Mouse (Mus musculus) hindbrain, embryonic 11.5 days (tissue): ENCODE results near the gene Tex22. TPM values are rescaled to one million over a fixed set of nuclear protein-coding genes. Genes with fewer than 3 reads are reported as not detected.

Source experiments
- ATAC-seq: fragments of 200-750 bp; cut with Nextera tagmentation; 2 replicates; pipeline ENCODE4 v1.8.0; 2017; ENCODE audit warnings: mild to moderate bottlenecking, moderate TSS enrichment, moderate library complexity; ENCODE audit not compliant: low FRiP score
- DNase-seq: peaks from one replicate; pipeline ENCODE4 v3.0.0-alpha.2; 2015; ENCODE audit warnings: low spot score
- H3K27ac ChIP-seq: fragments of 300-500 bp; sonication (generic); 2 replicates; pipeline ENCODE4 v1.5.1; 2014; ENCODE audit warnings: mild to moderate bottlenecking, low read depth, low read length
- H3K27me3 ChIP-seq: fragments of 300-500 bp; sonication (generic); 2 replicates; pipeline ENCODE4 v1.6.1; 2014; ENCODE audit warnings: mild to moderate bottlenecking, low read length, moderate library complexity, mixed read lengths; ENCODE audit not compliant: control insufficient read depth, insufficient read depth
- H3K36me3 ChIP-seq: fragments of 300-500 bp; sonication (generic); 2 replicates; pipeline ENCODE4 v1.6.1; 2014; ENCODE audit warnings: mild to moderate bottlenecking, low read length, moderate library complexity, mixed read lengths; ENCODE audit not compliant: control insufficient read depth, insufficient read depth
- H3K4me1 ChIP-seq: fragments of 300-500 bp; sonication (generic); replicated peaks from 2 replicates; pipeline ENCODE4 v1.6.1; 2014; ENCODE audit warnings: low read length, mixed read lengths; ENCODE audit not compliant: control insufficient read depth, insufficient read depth
- H3K4me2 ChIP-seq: fragments of 300-500 bp; sonication (generic); replicated peaks from 2 replicates; pipeline ENCODE4 v1.6.1; 2014; ENCODE audit warnings: mild to moderate bottlenecking, low read depth, low read length
- H3K4me3 ChIP-seq: fragments of 300-500 bp; sonication (generic); 2 replicates; pipeline ENCODE4 v1.5.1; 2014; ENCODE audit warnings: low read depth, low read length
- H3K9ac ChIP-seq: fragments of 300-500 bp; sonication (generic); 2 replicates; pipeline ENCODE4 v1.6.1; 2014; ENCODE audit warnings: low read depth, low read length
- H3K9me3 ChIP-seq: fragments of 300-500 bp; sonication (generic); 2 replicates; pipeline ENCODE4 v1.6.1; 2016; ENCODE audit warnings: low read length; ENCODE audit not compliant: control insufficient read depth
- WGBS: fragments of 180-500 bp; shearing (Covaris S2); extraction: QIAGEN DNeasy Blood & Tissue Kit; methylation state at CpG from one replicate; pipeline ENCODE4 v1.1.7; 2014; 5-methylcytosine and 5-hydroxymethylcytosine counted together
- polyA plus RNA-seq: library from polyadenylated mRNA; unstranded; fragments of >200 nt; fragmentation: Nextera tagmentation; extraction: Ambion mirVana; gene quantifications from 2 replicates; pipeline ENCODE4 v1.2.1, GENCODE M21; 2014

Gene Tex22
- polyA plus RNA-seq, 1 experiment from 2014 or later, result 0.26 TPM

DNA sequence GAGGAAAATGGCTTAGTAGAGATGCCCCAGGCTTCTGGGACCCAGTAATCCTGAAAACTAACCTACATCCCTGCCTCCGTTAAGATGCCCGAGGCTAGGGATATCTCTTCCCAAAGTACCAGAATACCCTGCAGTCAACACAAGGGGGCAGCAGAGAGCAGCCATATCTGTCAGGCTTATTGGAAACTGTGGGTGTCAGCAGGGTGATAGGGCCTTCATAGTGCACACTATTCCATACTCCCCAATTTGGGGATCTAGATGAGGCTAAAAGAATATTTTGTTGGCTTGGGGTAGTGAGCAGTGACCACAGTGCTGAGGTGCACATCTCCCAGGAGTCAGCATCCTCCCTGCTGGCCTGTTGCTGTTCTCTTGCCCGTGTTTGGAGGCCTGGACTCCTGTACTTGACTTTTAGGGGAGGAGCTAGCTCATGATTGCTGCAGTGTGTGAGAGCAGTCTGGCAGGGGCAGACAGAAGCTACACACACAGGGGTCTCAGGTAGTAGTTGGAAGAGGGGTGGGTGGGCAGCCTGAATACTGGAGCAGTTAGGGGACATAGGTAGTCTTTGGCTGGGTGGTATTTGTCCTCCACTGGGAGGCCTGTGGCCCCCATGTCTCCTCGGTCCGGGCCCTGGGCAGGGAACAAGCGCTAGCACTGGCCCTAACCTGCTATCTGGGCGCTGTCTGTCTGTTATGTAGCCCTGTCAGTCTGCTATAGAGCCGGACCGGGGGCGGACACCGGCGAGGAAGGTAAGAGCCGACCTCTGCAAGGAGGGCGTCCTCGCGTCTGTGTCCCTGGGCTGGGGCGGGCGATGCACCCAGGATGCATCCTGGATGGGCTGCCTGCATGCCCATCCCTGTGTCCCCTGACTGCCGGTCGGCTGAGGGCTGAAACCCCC, 45.5 kb downstream of the Tex22 start:
- WGBS, result 87% methylated on average over 20 of the region's 20 CpGs
- ATAC-seq, result peak; percentile 75
- H3K36me3 ChIP-seq, result peaks cover 28% of the 10 kb centered on the region
- H3K4me2 ChIP-seq, result no peak overlapping the region
- no peak overlapping the region for H3K27ac ChIP-seq
- H3K9ac ChIP-seq, result no peak overlapping the region
- H3K4me3 ChIP-seq, result no peak overlapping the region
- no peaks in the 10 kb centered on the region for H3K9me3 ChIP-seq
- DNase-seq, result peak; percentile 87
- H3K27me3 ChIP-seq, result no peaks in the 10 kb centered on the region; the same call in 1 of the 2 replicates
- H3K4me1 ChIP-seq, result no peaks in the 10 kb centered on the region

GRCm38 (mm10) chr12:113124726-113125125, 50.4 kb downstream of the Tex22 start:
- H3K4me2 ChIP-seq, result no peak overlapping the region
- no peaks in the 10 kb centered on the region for H3K9me3 ChIP-seq
- H3K27me3 ChIP-seq, result no peaks in the 10 kb centered on the region
- H3K27ac ChIP-seq, result no peak overlapping the region
- H3K4me3 ChIP-seq, result no peak overlapping the region
- no peak overlapping the region for H3K9ac ChIP-seq
- no peaks in the 10 kb centered on the region for H3K4me1 ChIP-seq
- DNase-seq, result no peak
- no peak for ATAC-seq
- peaks cover 31% of the 10 kb centered on the region for H3K36me3 ChIP-seq
- 86% methylated on average over 6 of the region's 6 CpGs for WGBS

DNA sequence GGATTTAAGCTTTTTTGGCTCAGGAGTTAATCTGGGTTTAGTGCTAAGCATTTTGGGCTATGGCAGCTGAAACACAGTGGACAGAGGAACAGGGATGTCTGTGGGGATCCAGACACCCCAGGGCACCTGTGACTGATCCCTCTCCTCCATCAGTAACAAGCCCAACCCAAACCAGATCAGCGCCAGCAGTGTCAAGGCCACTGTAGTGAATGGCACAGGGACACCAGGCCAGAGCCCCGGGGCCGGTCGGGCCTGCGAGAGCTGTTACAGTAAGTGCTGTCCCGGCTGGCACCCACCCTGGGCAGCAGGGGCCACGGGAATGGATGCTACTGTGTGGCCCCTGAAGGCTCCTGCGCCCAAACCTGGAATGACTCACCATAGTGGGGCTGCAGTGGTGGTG, 56.4 kb downstream of the Tex22 start:
- Histone ChIP-seq H3K27ac (no peak overlapping the region), H3K4me2 (no peak overlapping the region), H3K36me3 (peaks cover 39% of the 10 kb centered on the region), H3K4me3 (no peak overlapping the region), H3K9ac (no peak overlapping the region), H3K27me3 (no peaks in the 10 kb centered on the region), H3K4me1 (no peaks in the 10 kb centered on the region), H3K9me3 (no peaks in the 10 kb centered on the region)
- DNase-seq (no peak), ATAC-seq (no peak)
- WGBS, result over 99% methylated on average over 8 of the region's 8 CpGs

- Histone ChIP-seq H3K27ac (no peak overlapping the region), H3K9me3 (no peaks in the 10 kb centered on the region), H3K4me3 (no peak overlapping the region), H3K4me1 (no peaks in the 10 kb centered on the region), H3K36me3 (peaks cover 47% of the 10 kb centered on the region), H3K9ac (no peak overlapping the region), H3K27me3 (no peaks in the 10 kb centered on the region), H3K4me2 (no peak overlapping the region)
- DNase-seq (no peak), ATAC-seq (no peak)
- 97% methylated on average over 14 of the region's 14 CpGs for WGBS
Measured at GRCm38 (mm10) chr12:113131601-113132000, 57.3 kb downstream of the Tex22 start.

DNA sequence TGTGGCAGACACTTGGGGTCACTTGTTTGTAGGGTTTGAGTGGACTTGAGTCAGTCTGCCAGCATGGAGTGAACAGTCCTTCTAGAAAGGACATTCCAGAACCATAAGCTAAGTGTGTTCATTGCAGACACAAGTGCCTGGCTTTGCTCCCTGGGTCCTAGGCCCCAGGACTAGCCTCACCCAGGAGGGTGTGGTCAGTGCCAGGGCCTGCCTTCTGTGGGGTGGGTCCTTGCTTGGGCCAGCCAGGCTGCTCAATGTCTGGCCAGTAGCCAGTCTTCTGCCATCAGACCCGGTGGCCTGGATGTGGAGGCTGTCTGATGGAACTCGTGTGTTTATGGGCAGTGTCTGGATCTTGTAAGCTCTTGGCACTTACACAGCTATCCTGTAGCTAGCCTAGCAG, 58.3 kb downstream of the Tex22 start:
- Histone ChIP-seq H3K9ac (no peak overlapping the region), H3K4me3 (no peak overlapping the region), H3K36me3 (peaks cover 47% of the 10 kb centered on the region), H3K27ac (no peak overlapping the region), H3K4me2 (no peak overlapping the region), H3K4me1 (no peaks in the 10 kb centered on the region), H3K27me3 (no peaks in the 10 kb centered on the region), H3K9me3 (no peaks in the 10 kb centered on the region)
- ATAC-seq (no peak), DNase-seq (no peak)
- 96% methylated on average over 2 of the region's 2 CpGs for WGBS

DNA sequence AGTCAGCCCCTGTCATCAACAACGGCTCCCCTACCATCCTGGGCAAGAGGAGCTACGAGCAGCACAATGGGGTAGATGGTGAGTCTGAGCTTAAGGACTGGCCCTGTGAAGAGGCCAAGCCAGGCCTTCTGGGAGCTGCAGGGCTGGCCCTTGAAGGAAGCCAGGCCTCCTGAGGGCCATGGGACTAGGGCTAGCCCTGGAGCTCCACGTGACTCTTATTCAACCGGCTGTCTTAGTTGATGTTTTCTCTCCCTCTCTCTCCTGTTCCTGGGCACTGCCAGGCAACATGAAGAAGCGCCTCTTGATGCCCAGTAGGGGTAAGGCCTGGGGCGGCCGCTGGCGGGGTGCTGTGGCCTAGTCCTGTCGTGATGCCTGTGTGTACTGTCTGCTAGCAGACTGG, 59.0 kb downstream of the Tex22 start:
- no peak overlapping the region for H3K4me2 ChIP-seq
- 91% methylated on average over 9 of the region's 9 CpGs for WGBS
- H3K4me1 ChIP-seq, result no peaks in the 10 kb centered on the region
- ATAC-seq, result no peak
- no peak overlapping the region for H3K4me3 ChIP-seq
- H3K36me3 ChIP-seq, result peaks cover 47% of the 10 kb centered on the region
- no peak overlapping the region for H3K27ac ChIP-seq
- no peaks in the 10 kb centered on the region for H3K27me3 ChIP-seq
- H3K9ac ChIP-seq, result no peak overlapping the region
- H3K9me3 ChIP-seq, result no peaks in the 10 kb centered on the region
- DNase-seq, result no peak

- H3K9ac ChIP-seq, result no peak overlapping the region
- ATAC-seq (no peak), DNase-seq (no peak)
- H3K4me1 ChIP-seq, result peaks cover under 1% of the 10 kb centered on the region; the same call in 1 of the 2 replicates
- H3K27ac ChIP-seq, result no peak overlapping the region
- no peak overlapping the region for H3K4me3 ChIP-seq
- peaks cover 40% of the 10 kb centered on the region for H3K36me3 ChIP-seq
- H3K27me3 ChIP-seq, result no peaks in the 10 kb centered on the region
- 80% methylated on average over 5 of the region's 5 CpGs for WGBS
- no peaks in the 10 kb centered on the region for H3K9me3 ChIP-seq
- H3K4me2 ChIP-seq, result no peak overlapping the region
Measured at GRCm38 (mm10) chr12:113133861-113134403, 59.6 kb downstream of the Tex22 start.

DNA sequence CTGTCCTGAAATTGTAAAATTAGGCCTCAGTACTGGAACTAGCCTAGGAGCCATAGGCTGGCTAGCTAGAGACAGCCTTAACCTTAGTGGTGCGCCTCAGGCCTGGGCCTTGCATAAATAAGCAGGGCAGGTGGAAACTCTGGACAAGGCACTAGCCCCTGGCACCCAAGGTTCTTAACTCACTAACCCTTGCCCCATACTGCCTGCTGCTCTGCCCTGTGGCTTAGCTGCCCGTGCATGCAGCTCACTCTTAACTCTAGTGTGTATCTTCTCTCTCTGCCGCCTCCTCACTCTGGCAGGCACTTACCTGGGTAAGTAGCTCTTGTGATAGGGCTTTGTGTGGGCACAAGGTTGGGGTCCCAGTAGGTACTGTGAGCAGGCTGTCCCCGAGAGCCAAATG, 60.2 kb downstream of the Tex22 start:
- DNase-seq, result no peak
- no peak overlapping the region for H3K9ac ChIP-seq
- no peaks in the 10 kb centered on the region for H3K9me3 ChIP-seq
- H3K36me3 ChIP-seq, result peaks cover 39% of the 10 kb centered on the region
- H3K27me3 ChIP-seq, result no peaks in the 10 kb centered on the region
- WGBS, result 96% methylated on average over 4 of the region's 4 CpGs
- no peak overlapping the region for H3K27ac ChIP-seq
- H3K4me3 ChIP-seq, result no peak overlapping the region
- no peak for ATAC-seq
- no peak overlapping the region for H3K4me2 ChIP-seq
- peaks cover 6% of the 10 kb centered on the region for H3K4me1 ChIP-seq

GRCm38 (mm10) chr12:113135401-113135800, 61.1 kb downstream of the Tex22 start:
- peaks cover 8% of the 10 kb centered on the region for H3K4me1 ChIP-seq
- H3K36me3 ChIP-seq, result peaks cover 38% of the 10 kb centered on the region
- no peak overlapping the region for H3K27ac ChIP-seq
- no peaks in the 10 kb centered on the region for H3K27me3 ChIP-seq
- DNase-seq (no peak), ATAC-seq (no peak)
- 89% methylated on average over 7 of the region's 7 CpGs for WGBS
- H3K9me3 ChIP-seq, result no peaks in the 10 kb centered on the region
- H3K4me3 ChIP-seq, result no peak overlapping the region
- H3K4me2 ChIP-seq, result no peak overlapping the region
- H3K9ac ChIP-seq, result no peak overlapping the region
